Mouse (Mus musculus) ZHBTc4 (cell line): Measurements from ENCODE around the gene Smpdl3b.
A peak's percentile ranks its signal among the peaks of the same experiment; 100 is the strongest.
"Not testable (repeated sequence)": the region's sequence is repeated elsewhere in the genome, so short reads cannot be mapped to it uniquely, and the experiment has no call there.

Experiments
- DNase-seq: peaks from one replicate; pipeline ENCODE4 v3.0.0-alpha.2; 2011; ENCODE audit warnings: low read depth, low spot score

Smpdl3b gene

DNA sequence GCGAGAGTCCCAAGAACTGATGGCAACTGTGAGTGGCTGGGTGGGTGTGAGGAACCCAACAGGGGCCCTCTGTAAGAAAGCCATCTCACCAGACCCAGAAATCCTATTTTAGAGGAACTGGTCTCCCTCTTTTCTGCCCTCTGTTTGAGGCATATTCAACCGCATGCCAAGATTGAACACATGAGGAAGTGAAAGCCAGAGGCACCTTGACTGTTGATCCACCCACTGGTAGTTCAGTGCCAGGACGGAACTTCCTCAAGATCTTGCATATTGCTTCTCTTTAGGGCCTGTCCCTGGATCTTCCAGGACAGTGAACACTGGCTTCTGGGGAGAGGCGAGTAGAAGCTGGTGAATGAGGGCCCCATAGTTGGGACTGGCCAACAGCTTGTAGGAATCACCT is 23.2 kb upstream of the Smpdl3b start:
- no peak for DNase-seq

DNA sequence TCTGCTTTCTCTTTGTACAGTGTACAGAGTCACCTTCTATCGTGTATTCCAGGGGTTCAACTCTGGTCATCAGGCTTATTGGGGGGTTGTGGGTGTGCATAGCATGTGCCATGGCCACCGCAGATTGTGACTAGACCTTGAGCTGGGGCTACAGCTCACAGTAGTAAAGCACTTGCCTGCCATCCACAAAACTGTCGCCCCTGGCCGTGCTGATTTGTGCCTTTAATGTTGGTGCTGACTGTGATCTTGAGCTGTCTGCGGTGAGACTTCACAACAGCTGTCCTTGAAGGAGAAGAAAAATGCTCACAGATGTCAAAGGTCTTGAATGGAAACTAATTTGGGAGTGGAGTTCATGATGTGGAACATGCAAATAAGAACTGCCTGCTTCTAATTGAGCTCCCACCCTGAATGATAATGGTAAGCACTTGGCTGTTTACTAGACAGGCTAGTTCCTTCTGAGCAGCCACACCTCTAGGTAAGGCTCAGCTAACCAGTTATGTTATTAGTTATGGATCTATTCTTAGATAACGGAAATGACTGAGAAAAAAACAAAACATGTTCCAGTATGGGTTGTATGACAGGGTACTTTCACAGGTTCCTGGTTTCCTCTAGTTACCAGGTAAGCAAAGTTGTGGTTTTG is 21.6 kb upstream of the Smpdl3b start:
- DNase-seq: peak; percentile 45

- peak; percentile 87 for DNase-seq
Observed at GRCm38 (mm10) chr4:132776764-132777163, 19.7 kb upstream of the Smpdl3b start.

DNA sequence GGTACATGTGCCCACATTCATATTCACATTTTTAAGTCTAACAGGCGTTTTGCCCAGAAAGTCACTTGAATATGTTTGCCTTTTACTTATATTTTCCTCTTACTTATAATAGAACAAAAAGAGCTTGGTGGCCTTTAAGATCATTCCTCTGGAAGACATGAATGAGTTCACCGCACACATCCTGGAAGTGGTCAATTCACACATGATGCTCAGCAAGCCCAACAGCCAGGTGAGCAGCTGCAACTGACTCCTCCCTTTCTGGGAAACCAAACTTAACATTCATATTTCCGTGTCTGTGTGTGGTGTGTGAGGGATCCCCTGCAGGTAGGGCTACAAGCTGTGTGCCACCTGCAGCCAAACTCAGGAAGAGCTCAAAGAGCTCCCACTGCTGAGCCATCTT is 17.9 kb upstream of the Smpdl3b start:
- no peak for DNase-seq

GRCm38 (mm10) chr4:132771776-132772175 is 14.7 kb upstream of the Smpdl3b start:
- DNase-seq: no peak

DNA sequence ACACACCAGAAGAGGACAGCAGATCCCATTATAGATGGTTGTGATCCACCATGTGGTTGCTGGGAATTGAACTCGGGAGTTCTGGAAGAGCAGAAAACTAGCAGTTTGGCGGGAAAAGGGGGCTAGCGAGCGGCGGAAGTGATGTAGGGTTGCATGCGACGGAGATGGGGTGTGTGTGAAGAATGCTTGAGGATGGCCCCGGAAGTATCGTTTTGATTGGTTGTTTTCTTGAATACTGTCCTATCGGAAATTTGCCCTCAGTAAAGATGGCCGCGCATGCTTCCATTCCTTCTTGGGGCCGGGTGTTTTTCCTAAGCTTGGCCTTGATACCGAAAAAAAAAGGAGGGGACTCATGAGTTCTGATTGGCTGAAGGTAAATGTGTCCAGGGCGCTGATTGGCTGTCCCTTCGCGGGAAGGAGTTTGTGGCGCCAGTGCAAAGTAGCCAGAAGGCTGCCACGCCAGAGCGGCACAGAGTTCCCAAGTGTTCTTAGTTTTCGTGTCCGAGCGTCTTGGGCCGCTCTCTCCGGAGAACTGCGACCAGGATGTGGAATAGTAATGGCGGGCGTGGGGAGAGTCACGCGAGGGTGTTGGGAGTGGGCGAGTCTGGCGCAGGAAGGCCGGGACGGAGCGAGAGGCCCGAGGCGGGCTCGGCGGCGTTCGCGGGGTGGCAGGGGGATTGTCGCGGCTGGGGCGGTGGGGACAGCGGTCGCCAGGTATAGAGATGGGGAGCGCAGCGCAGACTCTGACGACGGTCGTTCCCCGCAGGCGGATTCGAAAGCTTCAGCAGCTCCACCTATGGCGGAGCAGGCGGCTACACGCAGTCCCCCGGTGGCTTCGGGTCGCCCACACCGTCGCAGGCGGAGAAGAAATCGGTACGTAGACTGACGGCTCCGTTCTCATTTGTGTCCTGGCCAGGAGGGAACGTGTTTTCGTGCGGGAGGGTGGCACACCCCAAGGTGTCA is 11.1 kb upstream of the Smpdl3b start, which contains the start of gene Rpa2:
Rpa2 (plus strand) TSS at position 419 of the 963 bp plus-strand sequence.
- peak; percentile 100 for DNase-seq

DNA sequence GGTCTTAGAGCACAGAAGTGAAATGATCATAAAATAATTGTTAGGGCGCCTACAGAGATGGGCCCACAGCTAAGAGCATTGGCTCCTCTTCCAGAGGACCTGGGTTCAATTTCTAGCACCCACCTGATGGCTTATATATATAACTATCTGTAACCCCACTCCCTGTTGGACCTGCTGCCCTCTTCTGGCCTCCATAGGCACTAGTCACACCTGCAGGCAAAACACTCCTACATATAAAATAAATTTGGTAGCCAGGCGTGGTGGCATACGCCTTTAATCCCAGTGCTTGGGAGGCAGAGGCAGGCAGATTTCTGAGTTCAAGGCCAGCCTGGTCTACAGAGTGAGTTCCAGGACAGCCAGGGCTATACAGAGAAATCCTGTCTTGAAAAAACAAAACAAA is 6.1 kb upstream of the Smpdl3b start:
- DNase-seq: not testable (repeated sequence)

DNA sequence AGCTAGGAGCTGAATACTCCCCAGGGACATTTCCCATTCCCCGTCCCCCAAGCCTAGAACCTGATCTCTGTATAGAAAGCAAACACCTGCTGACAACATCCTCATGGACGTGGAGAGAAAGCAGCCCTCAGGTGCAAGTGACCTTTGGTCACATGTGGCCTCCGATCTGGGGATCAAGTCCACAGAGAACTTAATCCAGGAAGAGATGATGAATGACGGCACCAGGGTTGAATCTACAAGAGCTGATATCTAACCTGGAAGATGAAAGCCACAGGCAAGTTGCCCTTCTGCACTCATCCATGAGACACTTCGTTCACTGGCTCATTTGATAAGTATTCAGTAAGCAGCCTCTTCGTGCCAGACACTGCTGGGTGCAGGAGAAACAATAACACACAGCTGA is 5.5 kb upstream of the Smpdl3b start:
- DNase-seq: no peak

DNA sequence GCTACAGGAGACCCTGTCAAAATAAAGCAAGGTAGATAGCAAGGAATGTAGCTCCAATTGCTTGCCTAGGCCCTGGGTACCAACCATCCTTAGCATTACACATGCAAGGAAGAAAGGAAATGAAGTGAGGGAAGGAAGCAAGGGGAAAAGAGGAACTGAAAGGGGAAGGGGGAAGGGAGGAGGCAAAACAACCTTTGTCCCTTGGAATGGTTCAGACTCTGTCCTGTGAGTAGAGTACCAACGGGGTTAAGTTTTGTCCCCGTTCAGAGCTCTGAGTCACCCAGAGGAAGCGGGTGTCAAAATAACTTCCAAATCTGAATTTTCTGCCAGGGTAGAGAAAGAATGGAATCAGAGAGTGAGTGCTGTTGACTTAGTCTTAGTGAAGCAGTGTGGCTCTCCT is 3.2 kb upstream of the Smpdl3b start:
- no peak for DNase-seq

DNA sequence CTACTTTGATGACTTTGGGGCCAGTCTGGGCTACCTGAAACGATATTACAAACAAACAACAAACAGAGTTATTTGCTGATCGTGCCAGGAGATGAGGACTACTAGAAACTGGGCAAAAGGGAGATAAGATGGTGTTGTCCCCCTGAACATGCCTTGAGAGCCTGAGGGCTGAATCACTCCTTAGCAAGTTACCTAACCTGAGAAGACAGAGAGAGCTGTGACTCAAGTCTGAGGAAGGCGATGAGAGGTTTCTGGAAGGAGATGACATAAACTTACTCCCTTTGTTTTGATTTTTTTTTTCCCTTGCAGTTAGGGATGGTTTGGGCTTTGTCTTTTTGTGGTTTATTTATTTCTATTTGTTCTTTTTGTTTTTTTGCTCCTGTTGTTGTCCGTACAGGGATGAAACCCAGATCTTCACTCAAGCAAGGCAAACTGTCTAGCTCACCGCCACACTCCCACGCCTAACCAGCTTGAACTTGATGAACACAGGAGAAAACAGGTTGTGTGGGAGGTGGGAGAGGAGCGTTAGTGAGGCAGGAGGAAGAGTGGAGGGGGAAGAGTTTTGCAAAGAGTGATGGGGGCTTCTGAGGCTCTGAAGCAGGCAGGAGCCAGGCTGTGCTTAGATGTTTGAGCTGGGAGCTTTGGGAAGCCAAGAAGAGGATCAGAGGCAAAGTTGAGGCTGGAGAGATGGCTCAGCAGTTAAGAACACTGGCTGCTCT is 740 bp upstream of the Smpdl3b start:
- DNase-seq: no peak

GRCm38 (mm10) chr4:132752992-132753391 is 4.1 kb downstream of the Smpdl3b start:
- no peak for DNase-seq

DNA sequence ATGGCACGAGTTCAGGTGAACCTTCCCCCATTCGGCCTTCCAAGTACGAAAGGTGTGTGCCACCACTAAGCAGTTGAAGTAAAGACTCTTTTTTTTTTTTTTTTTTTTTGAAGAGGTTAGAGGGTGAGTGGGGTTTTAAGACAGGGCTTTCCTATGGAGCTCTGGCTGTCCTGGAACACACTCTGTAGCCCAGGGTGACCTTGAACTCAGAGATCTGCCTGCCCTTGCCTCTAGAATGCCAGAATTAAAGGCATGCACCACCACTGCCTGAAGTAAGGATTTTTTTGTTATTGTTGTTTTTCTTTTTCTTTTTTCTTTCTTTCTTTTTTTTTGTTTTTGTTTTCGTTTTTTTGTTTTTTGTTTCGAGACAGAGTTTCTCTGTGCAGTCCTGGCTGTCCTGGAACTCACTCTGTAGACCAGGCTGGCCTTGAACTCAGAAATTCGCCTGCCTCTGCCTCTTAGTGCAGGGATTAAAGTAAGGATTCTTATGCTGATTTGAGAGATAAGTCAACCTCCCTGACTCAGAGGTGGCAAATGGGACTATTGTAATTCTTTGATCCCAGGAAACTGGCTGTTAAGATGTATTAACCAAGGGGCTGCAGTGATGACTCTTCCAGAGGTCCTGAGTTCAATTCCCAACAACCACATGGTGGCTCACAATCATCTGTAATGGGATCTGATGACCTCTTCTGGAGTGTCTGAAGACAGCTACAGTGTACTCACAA is 7.6 kb downstream of the Smpdl3b start:
- DNase-seq: peak; percentile 76

- no peak for DNase-seq
Observed at GRCm38 (mm10) chr4:132748778-132749177, 8.3 kb downstream of the Smpdl3b start.

DNA sequence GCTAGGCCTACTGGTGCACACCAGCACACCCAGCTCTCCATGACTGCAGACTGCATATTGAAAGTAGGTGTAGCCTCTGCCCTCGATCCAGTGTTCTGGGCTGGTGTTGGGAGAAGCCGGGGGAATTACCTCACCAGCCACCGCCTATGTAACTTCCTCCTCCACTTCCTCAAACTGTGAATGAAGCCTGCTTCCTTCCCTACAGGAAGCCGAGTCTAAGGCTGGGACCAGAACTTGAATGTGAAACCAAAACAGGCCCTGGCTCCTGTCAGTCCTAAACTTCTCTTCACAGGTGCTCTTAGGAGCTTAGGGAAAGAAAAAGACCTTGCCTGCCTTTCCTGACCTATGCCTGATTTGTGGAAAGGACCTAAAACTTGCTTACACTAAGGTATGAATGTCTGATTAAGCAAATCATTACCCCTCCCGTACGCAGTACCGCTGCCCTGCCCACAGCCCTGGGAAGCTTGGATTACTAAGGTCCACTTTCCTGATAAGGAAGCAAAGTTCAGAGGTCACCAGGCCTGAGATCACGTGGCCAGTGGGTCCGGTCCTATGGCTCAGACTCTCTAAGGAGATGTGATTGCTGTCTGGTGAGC is 9.3 kb downstream of the Smpdl3b start:
- DNase-seq: peak; percentile 67

GRCm38 (mm10) chr4:132746911-132747517 is 10.0 kb downstream of the Smpdl3b start:
- DNase-seq: no peak

GRCm38 (mm10) chr4:132743992-132744911 is 12.8 kb downstream of the Smpdl3b start:
- no peak for DNase-seq

- DNase-seq: no peak
Observed at GRCm38 (mm10) chr4:132741491-132741890, 15.6 kb downstream of the Smpdl3b start.

DNA sequence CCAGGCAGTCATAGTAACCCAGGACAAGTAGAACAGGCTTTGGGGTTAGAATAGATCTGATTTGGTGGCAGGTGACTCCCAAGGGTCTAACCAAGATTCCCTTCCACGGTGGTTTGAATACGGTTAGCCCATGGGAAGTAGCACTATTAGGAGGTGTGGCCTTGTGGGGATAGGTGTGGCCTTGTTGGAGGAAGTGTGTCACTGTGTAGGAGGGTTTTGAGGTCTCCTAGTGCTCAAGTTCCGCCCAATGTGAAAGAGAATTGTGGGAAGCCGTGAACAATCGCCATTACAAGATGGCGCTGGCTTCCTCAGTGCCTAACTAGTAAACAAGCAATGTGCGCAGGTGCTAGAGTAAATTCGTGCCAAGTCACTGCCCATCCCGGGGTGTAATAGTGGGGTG is 19.9 kb downstream of the Smpdl3b start:
- DNase-seq: peak; percentile 57

- no peak for DNase-seq
Observed at GRCm38 (mm10) chr4:132735894-132736293, 21.2 kb downstream of the Smpdl3b start.

GRCm38 (mm10) chr4:132735389-132735788 is 21.7 kb downstream of the Smpdl3b start:
- no peak for DNase-seq
